Mouse (Mus musculus): Measurements from ENCODE around the gene Olfr138.

Gene Olfr138

GRCm38 (mm10) chr17:38260735-38261134 lies at the start of gene Olfr138:
Gene Olfr138 (plus strand): TSS chr17:38261035.
- DNase-seq (ENCODE audit: low spot score), result no peak

- no peak for DNase-seq (ENCODE audit: low spot score)
Measured at GRCm38 (mm10) chr17:38307470-38307869, 46.6 kb downstream of the Olfr138 start, which contains the start of gene Olfr137. Gene Olfr137 (minus strand): TSS chr17:38307570.
